Mouse (Mus musculus) CH12.LX (cell line): ENCODE data around the gene Slc39a12. TPM values are rescaled to one million over a fixed set of nuclear protein-coding genes. Genes with fewer than 3 reads are reported as not detected.

Source experiments
- DNase-seq: peaks from one replicate; pipeline ENCODE4 v3.0.0-alpha.2; 2013; ENCODE audit errors: extremely low read depth
- H3K27ac ChIP-seq: 2 replicates; pipeline ENCODE4 v1.5.1; 2012; ENCODE audit warnings: low read depth, mild to moderate bottlenecking, control low read depth, moderate library complexity; ENCODE audit not compliant: insufficient read depth
- H3K27me3 ChIP-seq: replicated peaks from 2 replicates; pipeline ENCODE3; 2012; ENCODE audit warnings: inconsistent platforms
- H3K36me3 ChIP-seq, 2 experiments: replicated peaks in 1 of 2; 2 replicates each; pipeline versions ENCODE3 to v1.6.1; 2012; ENCODE audit warnings: inconsistent platforms in 1 of 2, low read length in 1 of 2, mild to moderate bottlenecking in 1 of 2, mixed read lengths in 1 of 2, moderate library complexity in 1 of 2; ENCODE audit not compliant: control insufficient read depth in 1 of 2, insufficient read depth in 1 of 2
- H3K4me1 ChIP-seq, 2 experiments: 2 replicates each; pipeline ENCODE4 v1.6.1; 2012; ENCODE audit warnings: inconsistent platforms in 1 of 2, moderate library complexity in 1 of 2; ENCODE audit not compliant: insufficient read depth in 2 of 2, control insufficient read depth in 1 of 2
- H3K4me2 ChIP-seq: 2 replicates; pipeline ENCODE4 v1.6.1; 2012; ENCODE audit warnings: low read depth, mild to moderate bottlenecking, control low read depth; ENCODE audit not compliant: poor library complexity, insufficient read depth, severe bottlenecking
- H3K4me3 ChIP-seq, 3 experiments: fragments of 150-350 bp in 1 of 3; sonication (generic) in 1 of 3; replicated peaks in 1 of 3; 2 replicates each; pipeline versions ENCODE3 to v1.5.1; 2011 to 2012; ENCODE audit warnings: low read depth in 2 of 3, low read length in 2 of 3, mild to moderate bottlenecking in 2 of 3, moderate library complexity in 2 of 3, control low read depth in 1 of 3, improper control_type of control experiment in 1 of 3, inconsistent platforms in 1 of 3, mixed read lengths in 1 of 3; ENCODE audit not compliant: poor library complexity in 1 of 3
- H3K79me2 ChIP-seq: replicated peaks from 2 replicates; pipeline ENCODE4 v1.6.1; 2012; ENCODE audit warnings: mild to moderate bottlenecking, moderate library complexity; ENCODE audit not compliant: control insufficient read depth, poor library complexity, insufficient read depth, severe bottlenecking; ENCODE audit errors: extremely low read depth
- H3K9ac ChIP-seq: 2 replicates; pipeline ENCODE4 v1.6.1; 2012; ENCODE audit warnings: low read depth, mild to moderate bottlenecking, control low read depth, moderate library complexity; ENCODE audit not compliant: insufficient read depth
- H3K9me3 ChIP-seq: replicated peaks from 2 replicates; pipeline ENCODE3; 2012; ENCODE audit warnings: low read length, inconsistent platforms, mixed read lengths
- CHD2 ChIP-seq: IDR thresholded peaks from 2 replicates; pipeline ENCODE4 v1.6.1; 2011; ENCODE audit warnings: low read length, improper control_type of control experiment
- E2F4 ChIP-seq: IDR thresholded peaks from 2 replicates; pipeline ENCODE4 v1.6.1; 2011; ENCODE audit warnings: low read depth, low read length, improper control_type of control experiment; ENCODE audit not compliant: insufficient replicate concordance
- ETS1 ChIP-seq: conservative IDR thresholded peaks from 2 replicates; pipeline ENCODE4 v1.6.1; 2012; ENCODE audit warnings: low read depth, mild to moderate bottlenecking, inconsistent platforms, low read length, improper control_type of control experiment, moderate library complexity
- JUND ChIP-seq: conservative IDR thresholded peaks from 2 replicates; pipeline ENCODE4 v1.6.1; 2011; ENCODE audit warnings: low read depth, low read length, improper control_type of control experiment
- KAT2A ChIP-seq: IDR thresholded peaks from 2 replicates; pipeline ENCODE4 v1.6.1; 2012; ENCODE audit warnings: low read length, improper control_type of control experiment, inconsistent platforms; ENCODE audit not compliant: insufficient replicate concordance
- MAX ChIP-seq: IDR thresholded peaks from 2 replicates; pipeline ENCODE4 v1.6.1; 2011; ENCODE audit warnings: low read length, improper control_type of control experiment
- MYC ChIP-seq: IDR thresholded peaks from 2 replicates; pipeline ENCODE4 v1.6.1; 2011; ENCODE audit warnings: low read depth, mild to moderate bottlenecking, improper control_type of control experiment, low read length
- NRF1 ChIP-seq: IDR thresholded peaks from 2 replicates; pipeline ENCODE4 v1.6.1; 2014; ENCODE audit warnings: low read depth, mild to moderate bottlenecking, inconsistent platforms, low read length, improper control_type of control experiment, moderate library complexity
- POLR2A ChIP-seq: IDR thresholded peaks from 2 replicates; pipeline ENCODE4 v1.6.1; 2011; ENCODE audit warnings: low read depth, mild to moderate bottlenecking, improper control_type of control experiment, low read length
- POLR2AphosphoS2 ChIP-seq: IDR thresholded peaks from 2 replicates; pipeline ENCODE4 v1.6.1; 2011; ENCODE audit warnings: low read depth, low read length, improper control_type of control experiment
- TBP ChIP-seq: conservative IDR thresholded peaks from 2 replicates; pipeline ENCODE4 v1.6.1; 2011; ENCODE audit warnings: low read depth, low read length, improper control_type of control experiment
- TCF12 ChIP-seq: IDR thresholded peaks from 2 replicates; pipeline ENCODE4 v1.6.1; 2014; ENCODE audit warnings: low read depth, mild to moderate bottlenecking, inconsistent platforms, low read length, improper control_type of control experiment
- USF2 ChIP-seq: conservative IDR thresholded peaks from 2 replicates; pipeline ENCODE4 v1.6.1; 2011; ENCODE audit warnings: low read depth, low read length, improper control_type of control experiment
- ZC3H11A ChIP-seq: IDR thresholded peaks from 2 replicates; pipeline ENCODE4 v1.6.1; 2012; ENCODE audit warnings: low read depth, mild to moderate bottlenecking, inconsistent platforms, low read length, improper control_type of control experiment
- ZNF384 ChIP-seq: IDR thresholded peaks from 2 replicates; pipeline ENCODE4 v1.6.1; 2012; ENCODE audit warnings: low read depth, low read length, improper control_type of control experiment, inconsistent platforms
- dilution Hi-C: fragments of 300-500 bp; cut with MboI; formaldehyde crosslinking; loops from 2 replicates; pipeline ENCODE4 v1.14.3; 2020; ENCODE audit warnings: low sequenced_read_pairs; ENCODE audit not compliant: extremely low pct_unique_long_range_greater_than_20kb, extremely low pct_ligation_motif_present
- in situ Hi-C: fragments of 300-500 bp; cut with MboI; formaldehyde crosslinking; loops from 3 replicates; pipeline ENCODE4 v1.14.3; 2019; ENCODE audit warnings: low sequenced_read_pairs, low pct_ligation_motif_present, low pct_unique_long_range_greater_than_20kb, mixed read lengths
- polyA plus RNA-seq: library from polyadenylated mRNA; unstranded; fragments of >175 nt; gene quantifications from 2 replicates; pipeline ENCODE4 v1.2.1, GENCODE M21; 2012; ENCODE audit warnings: low read depth; ENCODE audit not compliant: insufficient read length
- total RNA-seq, 2 experiments: library from RNA; depleted of rRNA; stranded (reverse); fragments of 300-350 nt in 1 of 2; fragments of >200 nt in 1 of 2; gene quantifications; 2 replicates each; pipeline ENCODE4 v1.2.3; 2012 to 2014

The Slc39a12 gene
- total and polyA plus RNA-seq, 3 experiments = not detected

GRCm38 (mm10) chr2:14535246-14535671, 147.1 kb downstream of the Slc39a12 start:
- H3K4me3 ChIP-seq = no peak overlapping the region
- no peak for DNase-seq
- no peaks in the 10 kb centered on the region for H3K79me2 ChIP-seq
- in situ Hi-C loops = no loop called here
- H3K36me3 ChIP-seq = no peaks in the 10 kb centered on the region
- no peak for TF ChIP-seq POLR2A
- no peak for TF ChIP-seq ETS1
- TF ChIP-seq TCF12 = no peak
- no peak for TF ChIP-seq JUND
- TF ChIP-seq TBP = no peak
- no peak for TF ChIP-seq CHD2
- no peak for TF ChIP-seq KAT2A
- TF ChIP-seq ZNF384 = no peak
- TF ChIP-seq, all 38 proteins: peak for 0
- H3K4me2 ChIP-seq = no peak overlapping the region
- dilution Hi-C loops = no loop called here
- no peaks in the 10 kb centered on the region for H3K27me3 ChIP-seq
- H3K9ac ChIP-seq = no peak overlapping the region
- H3K27ac ChIP-seq = no peak overlapping the region
- no peaks in the 10 kb centered on the region for H3K4me1 ChIP-seq
- no peaks in the 10 kb centered on the region for H3K9me3 ChIP-seq

- Histone ChIP-seq H3K36me3 (no peaks in the 10 kb centered on the region), H3K9me3 (no peaks in the 10 kb centered on the region), H3K9ac (no peak overlapping the region), H3K4me2 (no peak overlapping the region), H3K4me3 (no peak overlapping the region), H3K4me1 (no peaks in the 10 kb centered on the region), H3K79me2 (no peaks in the 10 kb centered on the region), H3K27ac (no peak overlapping the region), H3K27me3 (no peaks in the 10 kb centered on the region)
- TF ChIP-seq MAX (no peak), ZC3H11A (no peak)
- dilution Hi-C loops (no loop called here), in situ Hi-C loops (no loop called here)
- DNase-seq = no peak
These were observed 149.7 kb downstream of the Slc39a12 start for GRCm38 (mm10) chr2:14537781-14538180.

- Histone ChIP-seq H3K27me3 (no peaks in the 10 kb centered on the region), H3K4me3 (no peak overlapping the region), H3K4me2 (no peak overlapping the region), H3K79me2 (no peaks in the 10 kb centered on the region)
- in situ Hi-C loops = no loop called here
- dilution Hi-C loops = no loop called here
- TF ChIP-seq TCF12 (no peak), USF2 (no peak), TBP (no peak), KAT2A (no peak), E2F4 (no peak), NRF1 (no peak), MYC (no peak), POLR2AphosphoS2 (no peak)
- TF ChIP-seq, all 38 proteins: peak for 0
- H3K9me3 ChIP-seq = no peaks in the 10 kb centered on the region
- H3K9ac ChIP-seq = no peak overlapping the region
- no peaks in the 10 kb centered on the region for H3K4me1 ChIP-seq
- H3K36me3 ChIP-seq = no peaks in the 10 kb centered on the region
- no peak for DNase-seq
- no peak overlapping the region for H3K27ac ChIP-seq
These were observed 155.2 kb downstream of the Slc39a12 start for GRCm38 (mm10) chr2:14543355-14543754.
